Mouse (Mus musculus): ENCODE results near the gene AI481877. TPM values are rescaled to one million over a fixed set of nuclear protein-coding genes. Genes with fewer than 3 reads are reported as not detected.
A peak's percentile ranks its signal among the peaks of the same experiment; 100 is the strongest.

The AI481877 gene
- total RNA-seq, 2 experiments from 2014 or later = not detected

DNA sequence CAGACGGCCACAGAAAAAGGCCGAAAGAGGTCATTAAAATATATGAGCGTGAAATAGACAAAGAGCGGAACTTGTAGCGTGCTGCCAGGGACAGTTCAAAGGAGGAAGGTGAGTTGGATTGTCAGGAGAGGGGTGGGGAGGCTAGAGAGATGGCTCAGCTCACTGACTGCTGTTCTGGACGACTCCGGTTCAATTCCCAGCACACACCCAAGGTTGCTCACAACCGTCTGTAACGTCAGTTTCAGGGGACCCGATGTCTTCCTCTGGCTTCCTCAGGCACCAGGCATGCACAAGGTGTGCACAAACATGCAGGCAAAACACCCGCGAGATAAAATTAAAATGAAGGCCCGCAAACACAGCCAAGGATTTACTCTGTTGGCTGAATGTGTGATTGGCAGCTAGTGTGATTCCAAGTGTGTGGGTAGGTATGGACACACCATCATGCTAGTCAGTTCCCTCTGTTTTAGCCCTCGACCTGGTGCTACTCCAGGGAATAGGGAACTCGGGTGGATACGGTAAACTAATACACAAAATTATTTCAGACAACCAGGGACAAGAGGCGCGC lies 102.9 kb downstream of the AI481877 start:
- no peak for DNase-seq (ENCODE audit: extremely low spot score in 1 of 2, low spot score in 1 of 2)

DNA sequence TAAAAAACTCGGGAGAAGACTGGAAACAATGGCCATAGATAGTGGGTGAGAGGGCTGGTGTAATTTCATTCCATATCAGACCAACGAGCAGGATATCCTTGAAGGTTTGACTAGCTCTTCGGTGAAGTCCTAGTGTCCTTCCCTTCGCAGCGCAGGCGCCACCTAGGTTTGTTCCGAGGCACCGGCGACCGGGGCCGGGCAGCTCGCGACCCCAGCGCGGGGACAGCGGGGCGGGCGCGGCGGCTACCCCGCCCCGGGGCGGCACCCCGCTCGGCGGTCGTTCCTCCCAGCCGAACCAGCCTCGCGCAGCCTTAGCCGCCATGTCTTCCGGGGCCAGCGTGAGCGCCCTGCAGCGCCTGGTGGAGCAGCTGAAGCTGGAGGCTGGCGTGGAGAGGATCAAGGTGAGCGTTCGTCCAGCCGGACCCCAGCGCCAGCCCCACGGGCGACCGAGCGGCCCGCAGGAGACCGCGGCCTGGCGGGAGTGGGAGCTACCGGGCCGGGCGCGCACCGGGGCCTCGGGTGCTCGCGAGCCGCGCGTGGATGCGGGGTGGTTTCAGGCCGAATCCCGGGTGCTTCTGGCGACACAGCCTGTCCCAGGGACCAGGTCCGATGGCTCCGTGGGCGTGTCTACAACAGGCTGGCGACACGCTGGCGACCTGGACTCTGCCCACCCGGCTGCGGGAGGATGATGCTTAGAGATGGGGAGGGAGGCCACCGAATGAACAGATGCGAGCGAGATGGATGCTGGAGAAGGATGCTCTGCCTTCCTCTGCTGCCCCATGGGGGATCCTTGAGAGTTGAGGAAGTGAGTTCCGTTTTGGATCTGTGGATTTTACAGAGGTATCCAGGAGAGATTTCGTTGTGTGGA lies 103.6 kb downstream of the AI481877 start, which contains the start of gene Gng10:
Gene Gng10, plus strand, starts transcription at position 171 of the 868 bp plus-strand sequence.
- peak; percentile 62 to 76 for DNase-seq (ENCODE audit: extremely low spot score in 1 of 2, low spot score in 1 of 2)

DNA sequence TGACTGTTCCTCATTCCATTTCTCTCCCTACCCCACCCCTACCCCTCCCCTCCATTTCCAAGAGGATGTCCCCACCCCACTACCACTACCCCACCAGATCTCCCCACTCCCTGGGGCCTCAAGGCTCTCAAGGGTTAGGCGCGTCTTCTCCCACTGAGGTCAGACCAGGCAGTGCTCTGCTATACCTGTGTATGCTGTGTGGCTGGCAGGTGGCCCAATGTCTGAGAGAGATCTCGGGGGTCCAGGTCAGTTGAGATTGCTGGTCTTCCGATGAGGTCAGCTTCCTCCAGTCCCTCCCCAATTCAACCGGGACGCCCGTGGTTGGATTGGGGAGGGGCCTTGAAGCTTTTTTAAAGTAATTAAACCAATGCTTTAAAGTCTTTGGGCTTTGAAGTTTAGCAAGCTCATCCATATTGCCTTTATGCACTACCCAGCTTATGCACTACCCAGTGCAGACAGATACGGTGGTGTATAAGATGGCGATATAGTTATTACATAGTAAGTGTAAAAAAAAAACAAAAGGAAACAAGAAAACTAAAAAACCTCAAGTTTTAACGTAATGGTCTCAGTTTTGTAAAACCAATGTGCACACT lies 104.4 kb downstream of the AI481877 start:
- DNase-seq (ENCODE audit: extremely low spot score in 1 of 2, low spot score in 1 of 2) = no peak

DNA sequence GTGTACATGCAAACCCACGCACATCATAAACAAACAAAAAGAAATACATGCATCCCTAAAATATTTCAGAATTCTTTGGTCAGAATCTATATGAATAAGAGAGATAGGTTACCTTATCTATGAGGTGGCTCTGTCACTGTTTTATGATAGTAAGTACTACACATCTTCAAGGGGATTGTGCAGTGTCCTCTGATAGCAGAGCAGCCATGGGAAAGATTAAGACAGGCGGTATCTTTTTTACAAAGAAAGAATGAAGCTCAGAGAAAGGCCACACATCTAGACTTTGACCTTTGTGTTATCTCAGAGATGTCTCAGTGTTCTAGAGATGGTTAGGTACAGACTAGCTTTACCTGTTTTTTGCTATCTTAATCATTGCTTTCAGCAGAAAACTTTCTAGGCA lies 121.9 kb downstream of the AI481877 start:
- no peak for DNase-seq (ENCODE audit: extremely low spot score in 1 of 2, low spot score in 1 of 2)

DNA sequence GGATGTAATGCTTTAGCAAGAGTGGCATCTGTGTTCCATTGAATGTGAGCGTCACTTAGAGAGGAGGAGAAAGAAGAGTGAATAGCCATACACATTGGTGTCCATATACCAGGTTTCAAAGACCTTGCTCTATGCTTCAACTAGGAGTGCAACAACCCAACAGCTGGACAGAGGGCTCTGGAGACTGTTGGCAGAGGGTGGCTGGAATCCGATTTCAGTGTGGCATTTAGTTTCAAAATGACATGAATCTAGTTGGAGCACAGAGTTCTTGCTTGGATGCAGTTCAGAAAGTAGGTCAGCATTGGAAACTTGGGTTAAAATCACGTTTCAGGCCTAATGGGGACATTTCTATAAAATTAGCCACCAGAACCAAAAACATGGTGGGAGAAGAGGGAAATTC lies 123.6 kb downstream of the AI481877 start:
- no peak for DNase-seq (ENCODE audit: extremely low spot score in 1 of 2, low spot score in 1 of 2)

DNA sequence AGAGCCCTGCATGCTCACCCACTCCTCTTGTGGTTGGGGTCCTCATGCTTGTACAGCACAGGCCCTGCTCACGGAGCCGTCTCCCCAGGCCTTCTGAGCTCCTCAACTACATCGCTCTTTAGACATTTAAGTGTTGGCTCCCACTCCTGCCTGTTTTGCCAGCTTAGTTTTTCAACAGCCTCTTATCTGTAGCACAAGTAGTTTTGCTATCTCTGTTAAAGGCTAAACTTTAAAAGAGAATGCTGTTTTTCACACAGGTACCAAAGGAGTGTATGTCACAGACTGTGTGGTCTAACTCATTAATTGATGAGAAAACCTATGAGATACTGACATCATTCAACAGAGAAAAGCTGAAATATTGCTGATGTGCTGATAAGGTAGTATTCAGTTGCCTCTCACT lies 127.3 kb downstream of the AI481877 start:
- no peak for DNase-seq (ENCODE audit: extremely low spot score in 1 of 2, low spot score in 1 of 2)

DNA sequence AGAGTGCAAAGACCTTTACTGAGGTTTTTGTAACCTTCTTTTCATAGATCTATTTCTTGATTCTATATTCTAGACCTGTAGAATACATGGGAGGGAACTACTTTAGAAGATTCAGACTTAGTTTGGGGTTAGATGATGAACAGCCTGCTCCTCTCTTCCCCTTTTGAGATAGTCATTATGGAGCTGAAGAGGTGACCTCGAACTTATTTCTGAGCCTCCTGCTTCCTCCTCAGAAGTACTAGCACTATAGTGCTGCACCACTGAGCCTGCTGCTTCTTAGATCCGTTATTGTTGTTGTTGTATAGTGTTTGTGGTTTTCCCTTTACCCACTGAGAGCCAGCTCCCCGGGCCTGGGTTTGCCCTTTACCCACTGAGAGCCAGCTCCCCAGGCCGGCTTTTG lies 129.1 kb downstream of the AI481877 start:
- no peak for DNase-seq (ENCODE audit: extremely low spot score in 1 of 2, low spot score in 1 of 2)

DNA sequence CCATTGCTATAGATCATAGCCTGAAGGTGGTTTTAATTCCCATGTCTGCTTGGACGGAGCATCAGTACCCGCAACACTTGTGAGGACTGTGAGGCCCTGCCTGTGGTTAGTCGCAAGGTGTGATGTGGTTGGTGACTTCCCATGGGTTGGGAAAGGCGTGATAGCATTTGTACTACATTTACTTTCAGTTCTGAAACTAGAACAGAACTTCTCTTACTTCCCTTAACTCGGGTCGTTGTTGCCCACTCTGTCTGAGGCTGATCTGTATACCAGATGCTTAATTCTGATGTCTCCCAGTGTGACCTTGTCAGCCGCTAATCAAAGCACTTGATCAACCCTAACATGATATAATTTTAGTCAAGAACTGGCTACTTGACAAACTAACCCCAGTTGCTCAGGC lies 129.6 kb downstream of the AI481877 start:
- no peak for DNase-seq (ENCODE audit: extremely low spot score in 1 of 2, low spot score in 1 of 2)

DNA sequence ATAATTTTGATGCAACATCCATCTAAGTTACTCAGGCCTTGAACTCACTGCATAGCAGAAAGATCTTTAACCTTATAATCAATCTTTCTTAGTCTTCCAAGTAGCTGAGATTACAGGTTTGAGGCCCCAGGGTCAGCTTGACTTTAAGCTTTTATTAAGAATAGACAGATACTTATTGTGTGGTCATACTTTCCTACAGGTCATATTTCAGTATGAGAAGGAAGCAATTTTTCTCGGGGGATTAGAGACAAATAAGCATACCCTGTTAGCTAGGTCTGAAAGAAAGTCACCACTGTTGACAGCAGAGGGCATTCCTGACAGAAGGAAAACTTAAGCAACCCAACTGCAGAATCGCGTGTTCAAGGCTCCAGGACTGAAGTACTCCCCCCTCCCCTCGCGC lies 130.8 kb downstream of the AI481877 start:
- DNase-seq (ENCODE audit: extremely low spot score in 1 of 2, low spot score in 1 of 2) = no peak

DNA sequence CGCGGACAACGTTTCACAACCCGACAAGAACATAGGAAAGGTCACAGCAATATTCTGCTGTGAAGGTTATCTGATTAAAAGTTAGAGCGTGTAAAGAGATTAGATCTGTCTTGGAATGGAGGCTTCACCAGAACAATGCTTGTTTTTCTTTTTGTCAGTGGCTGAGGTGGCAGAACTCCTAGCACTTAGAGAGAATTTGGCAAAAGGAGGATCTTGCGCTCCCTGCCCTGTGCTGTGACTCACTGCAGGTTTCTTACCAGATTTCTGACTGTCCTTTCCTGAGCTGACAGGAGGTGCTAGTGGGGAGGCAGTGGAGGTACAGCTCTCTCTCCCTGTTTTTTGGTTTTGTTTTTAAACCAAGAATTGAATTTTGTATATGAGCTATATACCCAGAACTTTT lies 131.8 kb downstream of the AI481877 start:
- no peak for DNase-seq (ENCODE audit: extremely low spot score in 1 of 2, low spot score in 1 of 2)

DNA sequence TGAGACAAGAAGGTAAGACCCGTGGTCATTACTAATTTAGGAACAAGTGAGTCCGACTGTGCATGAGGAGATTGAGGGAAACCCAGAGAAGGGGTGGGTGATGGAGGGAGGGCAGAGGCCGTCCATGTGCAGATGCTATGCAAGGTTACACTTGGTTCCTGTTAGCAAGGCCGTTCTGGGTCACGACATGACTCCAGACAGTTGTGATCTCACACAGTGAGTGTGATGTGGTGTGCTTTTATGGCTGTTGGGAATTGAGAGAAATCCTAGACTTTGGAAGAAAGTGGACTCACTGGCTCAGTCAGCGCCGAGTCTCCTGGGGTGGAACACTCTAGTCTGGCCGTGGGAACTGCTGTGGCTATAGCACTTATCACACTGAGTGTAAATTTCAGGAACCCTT lies 132.6 kb downstream of the AI481877 start:
- DNase-seq (ENCODE audit: extremely low spot score in 1 of 2, low spot score in 1 of 2) = no peak

DNA sequence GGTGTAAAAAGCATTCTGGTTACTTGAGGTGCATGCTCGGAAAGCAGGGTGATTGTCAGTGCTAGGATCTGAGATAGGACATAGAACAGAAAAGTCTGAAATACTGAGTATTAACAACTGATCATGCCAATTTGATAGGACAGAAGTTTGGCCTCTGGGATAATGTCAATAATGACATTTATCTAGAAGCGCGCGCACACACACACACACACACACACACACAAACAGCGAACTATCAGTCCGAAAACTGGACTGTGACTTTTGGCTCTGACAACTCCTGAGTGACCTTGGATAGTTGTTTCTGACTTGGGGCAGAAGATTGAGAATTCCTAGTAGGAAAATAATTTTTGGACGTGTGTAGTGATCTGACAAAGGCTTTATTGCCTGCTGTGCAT lies 135.0 kb downstream of the AI481877 start:
- no peak for DNase-seq (ENCODE audit: extremely low spot score in 1 of 2, low spot score in 1 of 2)

DNA sequence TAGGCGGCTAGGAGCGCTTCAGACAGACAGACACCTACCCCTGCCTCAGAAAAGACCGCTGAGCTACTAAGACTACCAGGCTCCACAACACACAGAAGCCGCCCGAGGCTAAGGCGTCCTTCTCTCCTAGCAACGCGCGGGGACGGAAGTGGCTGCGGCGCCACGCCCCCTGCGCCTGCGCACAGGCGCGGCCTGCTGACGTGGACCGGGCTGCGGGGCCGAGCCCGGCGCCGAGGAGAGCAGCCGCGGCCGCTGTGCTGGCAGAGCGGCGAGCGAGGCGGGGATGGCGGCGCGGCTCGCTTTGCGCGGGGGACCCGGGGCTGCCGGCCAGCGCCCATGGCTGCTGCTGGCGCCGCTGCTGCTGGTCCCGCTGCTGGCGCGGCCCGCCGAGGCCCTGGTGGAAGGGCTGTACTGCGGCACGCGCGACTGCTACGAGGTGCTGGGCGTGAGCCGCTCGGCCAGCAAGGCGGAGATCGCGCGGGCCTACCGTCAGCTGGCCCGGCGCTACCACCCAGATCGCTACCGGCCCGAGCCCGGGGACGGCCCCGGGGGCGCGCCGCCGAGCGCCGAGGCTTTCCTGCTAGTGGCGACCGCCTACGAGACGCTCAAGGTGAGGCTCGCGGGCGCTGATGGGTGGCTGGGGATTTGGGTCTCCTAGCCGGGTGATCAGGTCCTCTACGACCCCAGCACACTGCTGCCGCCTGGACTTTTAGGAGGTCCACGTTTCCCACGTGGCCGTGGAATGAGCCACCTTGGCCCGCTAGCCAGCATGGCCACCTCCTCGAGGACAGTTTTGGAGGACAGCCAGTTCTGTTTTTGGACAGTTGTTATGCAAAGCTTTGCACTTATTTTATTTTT lies 135.6 kb downstream of the AI481877 start, which contains the start of gene Gm20503:
Gene Gm20503, plus strand, starts transcription at position 263 of the 858 bp plus-strand sequence.
- peak; percentile 78 for DNase-seq (ENCODE audit: extremely low spot score in 1 of 2, low spot score in 1 of 2)

DNA sequence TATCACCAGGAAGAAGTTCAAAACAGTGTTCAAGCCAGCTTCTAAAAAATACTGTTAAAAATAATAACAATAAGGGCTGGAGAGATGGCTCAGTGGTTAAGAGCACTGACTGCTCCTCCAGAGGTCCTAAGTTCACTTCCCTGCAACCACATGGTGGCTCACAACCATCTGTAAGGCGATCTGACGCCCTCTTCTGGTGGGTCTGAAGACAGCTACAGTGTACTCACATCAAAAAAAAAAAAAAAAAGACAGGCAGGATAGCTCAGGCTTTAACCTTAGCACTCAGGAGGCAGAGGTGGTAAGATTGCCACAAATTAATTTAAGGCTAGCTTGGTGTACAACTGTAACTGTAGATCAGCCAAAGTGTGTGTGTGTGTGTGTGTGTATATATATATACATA lies 138.2 kb downstream of the AI481877 start:
- DNase-seq (ENCODE audit: extremely low spot score in 1 of 2, low spot score in 1 of 2) = no peak

DNA sequence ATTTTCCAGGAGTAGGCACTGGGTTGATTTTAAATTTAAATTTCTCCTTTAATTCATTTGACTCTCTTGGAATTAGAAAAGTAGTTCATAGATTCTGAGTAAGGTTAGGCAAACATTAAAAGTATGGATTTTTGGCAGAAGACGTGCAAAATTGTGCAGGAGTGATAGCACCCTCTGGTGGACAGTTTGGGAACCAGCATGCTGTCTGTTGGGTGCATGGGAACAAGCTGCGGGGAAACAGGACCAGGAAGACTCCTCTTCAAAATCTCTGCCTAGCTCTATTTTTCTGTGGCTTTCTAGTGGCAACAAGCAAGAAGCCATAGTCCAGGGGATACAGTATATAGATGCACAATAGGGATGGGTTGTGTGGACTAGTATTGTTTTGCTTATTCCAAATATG lies 139.1 kb downstream of the AI481877 start:
- peak; percentile 46 to 75 for DNase-seq (ENCODE audit: extremely low spot score in 1 of 2, low spot score in 1 of 2)

DNA sequence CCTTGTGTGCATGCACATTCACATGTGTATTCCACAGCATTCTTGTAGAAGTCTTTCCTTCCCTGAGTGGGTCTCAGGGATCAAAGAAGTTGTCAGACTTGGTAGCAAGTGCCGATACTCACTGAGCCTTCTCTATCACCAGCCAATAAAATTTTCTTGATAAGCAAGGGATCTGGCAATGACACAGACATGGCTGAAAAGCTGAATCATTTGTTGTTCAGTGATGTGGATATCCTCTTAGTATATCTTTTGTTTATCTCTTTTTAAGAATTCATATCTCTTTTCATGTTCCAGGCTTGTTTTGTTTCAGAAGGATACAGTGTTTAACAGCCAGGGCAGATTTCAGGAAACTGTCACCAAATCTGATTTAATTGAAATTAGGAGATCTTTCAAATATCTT lies 140.1 kb downstream of the AI481877 start:
- DNase-seq (ENCODE audit: extremely low spot score in 1 of 2, low spot score in 1 of 2) = no peak

DNA sequence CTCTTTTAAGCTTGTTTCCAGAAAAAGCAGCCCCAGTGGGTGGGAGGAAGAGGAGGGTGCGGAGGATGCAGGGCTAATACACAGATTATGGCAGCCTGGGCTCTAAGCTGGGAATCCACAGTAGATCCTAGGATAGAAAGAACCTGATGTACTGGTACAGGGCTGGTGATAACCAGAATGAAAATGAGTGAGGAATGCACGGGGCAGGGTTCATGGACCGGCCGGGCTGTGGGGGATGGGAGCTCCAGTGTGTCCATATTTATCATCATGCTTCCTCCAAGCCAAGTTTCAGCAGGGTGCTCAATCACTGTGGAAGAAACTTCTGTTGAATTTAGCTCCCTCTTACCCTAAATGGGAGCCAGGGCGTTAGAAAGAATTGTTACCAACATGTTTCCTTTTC lies 141.7 kb downstream of the AI481877 start:
- DNase-seq (ENCODE audit: extremely low spot score in 1 of 2, low spot score in 1 of 2) = no peak

DNA sequence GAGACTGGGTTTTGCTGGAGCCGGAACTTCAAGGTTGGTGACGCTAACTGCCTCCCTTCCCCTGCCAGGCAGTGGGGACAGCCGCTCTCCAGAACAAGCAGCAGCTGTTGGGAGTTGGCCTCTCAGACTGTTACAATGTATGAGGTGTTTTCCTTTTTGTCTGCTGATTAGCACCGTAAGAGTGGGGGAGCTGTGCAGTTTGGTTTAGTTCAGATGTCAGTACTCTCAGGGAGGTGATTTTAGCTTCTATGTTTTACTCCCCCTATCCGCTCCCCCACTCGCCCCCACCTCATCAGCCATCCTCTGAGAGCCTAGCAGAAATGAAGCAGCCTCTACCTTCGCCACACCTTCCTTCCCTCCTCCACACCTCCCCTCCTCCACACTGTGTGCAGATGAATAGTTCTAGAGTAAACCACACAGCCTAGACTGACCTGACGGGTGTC lies 143.5 kb downstream of the AI481877 start:
- no peak for DNase-seq (ENCODE audit: extremely low spot score in 1 of 2, low spot score in 1 of 2)

DNA sequence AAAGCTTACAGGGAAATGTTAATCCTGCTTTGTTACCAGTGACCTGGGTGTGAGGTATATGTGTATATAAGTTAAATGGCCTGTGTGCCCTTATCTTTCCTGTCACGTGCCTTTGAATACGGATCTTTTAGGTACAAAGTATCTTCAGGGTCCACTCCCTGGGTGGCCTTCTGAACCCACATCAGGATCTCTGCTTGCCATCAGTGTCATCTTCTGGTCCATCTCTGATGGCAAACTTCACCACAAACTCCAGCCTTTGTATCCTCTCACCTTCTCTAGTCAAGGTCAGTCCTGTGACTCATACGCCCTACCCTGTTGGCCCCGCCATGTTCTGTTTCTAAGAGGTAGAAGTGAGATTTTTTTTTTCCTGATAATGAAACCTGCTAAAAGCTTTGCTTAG lies 144.0 kb downstream of the AI481877 start, which contains the start of gene Dnajc25:
Gene Dnajc25, plus strand, starts transcription at position 301 of the 400 bp plus-strand sequence.
- DNase-seq (ENCODE audit: extremely low spot score in 1 of 2, low spot score in 1 of 2) = no peak

Data from layer of hippocampus, postnatal 25 days (tissue).